Mouse (Mus musculus) embryonic facial prominence, embryonic 11.5 days (tissue): ENCODE measurements at regions not wholly inside any gene's neighbourhood (a gene's known extent, or its start where the extent isn't known, plus 50 kb on each side); places are given as distances from the start of the nearest gene placed in this dataset.
A peak's percentile ranks its signal among the peaks of the same experiment; 100 is the strongest.

ENCODE experiments used
- ATAC-seq: fragments of 200-750 bp; cut with Nextera tagmentation; replicated peaks from 2 replicates; pipeline ENCODE4 v1.8.0; 2017; ENCODE audit warnings: low read depth; ENCODE audit not compliant: insufficient number of reproducible peaks, low FRiP score, low TSS enrichment
- DNase-seq: peaks from one replicate; pipeline ENCODE4 v3.0.0-alpha.2; 2015; ENCODE audit warnings: low spot score
- H3K27ac ChIP-seq: fragments of 300-500 bp; sonication (generic); replicated peaks from 2 replicates; pipeline ENCODE4 v1.5.1; 2014; ENCODE audit warnings: mild to moderate bottlenecking, low read depth, low read length, control low read depth
- H3K27me3 ChIP-seq: fragments of 300-500 bp; sonication (generic); 2 replicates; pipeline ENCODE4 v1.6.1; 2014; ENCODE audit warnings: mild to moderate bottlenecking, low read length, moderate library complexity, mixed read lengths; ENCODE audit not compliant: control insufficient read depth, insufficient read depth
- H3K36me3 ChIP-seq: fragments of 300-500 bp; sonication (generic); replicated peaks from 2 replicates; pipeline ENCODE4 v1.6.1; 2014; ENCODE audit warnings: low read depth, mild to moderate bottlenecking, low read length, moderate library complexity, mixed read lengths; ENCODE audit not compliant: control insufficient read depth, insufficient read depth
- H3K4me1 ChIP-seq: fragments of 300-500 bp; sonication (generic); 2 replicates; pipeline ENCODE4 v1.6.1; 2014; ENCODE audit warnings: low read length, mixed read lengths; ENCODE audit not compliant: control insufficient read depth, insufficient read depth
- H3K4me2 ChIP-seq: fragments of 300-500 bp; sonication (generic); 2 replicates; pipeline ENCODE4 v1.6.1; 2014; ENCODE audit warnings: low read depth, mild to moderate bottlenecking, control low read depth, low read length, moderate library complexity
- H3K4me3 ChIP-seq: fragments of 300-500 bp; sonication (generic); 2 replicates; pipeline ENCODE4 v1.5.1; 2014; ENCODE audit warnings: low read depth, low read length, control low read depth
- H3K9ac ChIP-seq: fragments of 300-500 bp; sonication (generic); replicated peaks from 2 replicates; pipeline ENCODE4 v1.6.1; 2014; ENCODE audit warnings: mild to moderate bottlenecking, control low read depth, low read length
- H3K9me3 ChIP-seq: fragments of 300-500 bp; sonication (generic); replicated peaks from 2 replicates; pipeline ENCODE4 v1.6.1; 2016; ENCODE audit warnings: mild to moderate bottlenecking, low read length, inconsistent platforms, mixed read lengths; ENCODE audit not compliant: control insufficient read depth
- WGBS: fragments of 180-500 bp; shearing (Covaris S2); extraction: QIAGEN DNeasy Blood & Tissue Kit; methylation state at CpG from one replicate; pipeline ENCODE4 v1.1.7; 2014; 5-methylcytosine and 5-hydroxymethylcytosine counted together

DNA sequence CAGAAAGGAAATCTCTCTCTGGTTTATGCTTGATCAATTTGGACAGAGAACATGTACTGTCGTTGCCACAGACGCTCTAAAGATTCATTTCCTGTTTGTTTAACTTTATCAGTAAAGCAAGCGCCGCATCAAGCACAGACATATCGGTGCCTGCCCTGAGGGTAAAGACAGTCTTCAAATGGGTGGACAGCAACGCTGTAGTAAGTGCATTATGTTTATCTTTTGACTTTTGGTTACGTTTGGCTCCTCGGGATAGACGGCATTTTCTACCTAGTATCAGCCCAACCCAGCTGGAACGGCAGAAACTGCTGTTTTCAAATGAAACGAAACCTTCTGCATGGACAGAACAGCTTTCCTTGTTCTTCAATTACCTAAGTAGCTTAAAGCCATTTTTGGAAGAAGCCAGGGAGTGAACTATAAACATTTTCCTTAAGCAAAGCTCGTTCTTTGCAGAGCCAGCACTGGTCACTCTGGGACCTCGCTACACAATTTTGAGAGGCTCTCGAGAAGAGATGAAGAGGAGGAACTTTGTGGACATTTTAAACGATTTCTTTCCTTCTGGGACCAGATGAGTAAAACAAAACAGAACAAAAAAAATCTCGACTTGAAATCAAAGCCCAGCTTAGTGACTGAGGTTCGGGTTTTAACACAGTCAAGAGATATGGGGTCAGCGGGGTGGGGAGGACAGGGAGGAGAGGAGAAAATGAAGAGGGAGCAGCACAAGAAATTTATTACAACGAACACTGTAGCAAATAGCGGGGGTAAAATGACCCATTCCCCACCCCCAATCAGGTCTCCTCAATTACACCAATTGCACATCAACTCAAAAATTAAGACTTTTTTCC is 102.2 kb upstream of the Kitl start:
- DNase-seq (peak; percentile 38), ATAC-seq (no peak)
- H3K4me3 ChIP-seq: peak overlapping the region; percentile 21
- no peaks in the 10 kb centered on the region for H3K9me3 ChIP-seq
- no peaks in the 10 kb centered on the region for H3K4me1 ChIP-seq
- no peak overlapping the region for H3K27ac ChIP-seq
- peak overlapping the region; percentile 29; the same call in 1 of the 2 replicates for H3K9ac ChIP-seq
- no peaks in the 10 kb centered on the region for H3K36me3 ChIP-seq
- H3K4me2 ChIP-seq: peak overlapping the region; percentile 35
- H3K27me3 ChIP-seq: no peaks in the 10 kb centered on the region
- 23% methylated on average over 20 of the region's 20 CpGs for WGBS

DNA sequence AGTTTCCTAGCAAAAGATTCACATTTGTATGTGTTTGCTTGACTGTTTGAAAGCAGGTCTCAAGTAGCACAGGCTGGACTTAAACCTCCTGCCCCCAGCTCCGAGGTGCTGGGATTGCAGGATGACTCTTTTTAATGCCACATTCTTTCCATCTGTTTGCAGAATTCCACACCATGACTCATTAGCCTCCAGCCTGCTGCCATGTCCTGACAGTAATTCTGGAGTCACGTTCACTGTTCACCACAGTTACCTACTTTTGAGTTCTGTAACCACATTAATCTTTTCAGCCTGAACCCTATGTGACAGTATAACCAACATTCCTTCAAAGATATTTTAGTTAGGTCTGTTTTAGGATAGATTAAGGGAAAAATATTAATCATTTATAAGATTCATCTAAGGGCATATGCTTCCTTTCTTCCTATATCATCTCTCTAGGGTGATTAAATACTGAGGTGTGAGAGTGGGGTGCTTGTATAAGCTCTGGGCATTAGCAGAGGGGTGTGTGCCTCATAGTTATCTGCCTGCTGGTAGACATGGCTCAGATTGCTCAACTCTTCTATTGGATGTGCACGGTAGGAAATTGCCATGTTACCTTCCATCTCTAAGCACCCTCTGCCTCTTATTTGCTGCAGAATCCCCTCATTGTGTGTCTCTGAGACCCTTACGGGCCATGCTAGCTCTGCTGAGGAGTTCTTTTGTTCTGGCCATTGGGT is 105.3 kb upstream of the Kitl start:
- H3K9me3 ChIP-seq: no peaks in the 10 kb centered on the region
- ATAC-seq: no peak
- H3K4me2 ChIP-seq: no peak overlapping the region
- DNase-seq: no peak
- 70% methylated on average over 4 of the region's 4 CpGs for WGBS
- H3K36me3 ChIP-seq: no peaks in the 10 kb centered on the region
- no peaks in the 10 kb centered on the region for H3K4me1 ChIP-seq
- no peak overlapping the region for H3K27ac ChIP-seq
- H3K27me3 ChIP-seq: no peaks in the 10 kb centered on the region
- H3K9ac ChIP-seq: no peak overlapping the region
- H3K4me3 ChIP-seq: no peak overlapping the region

DNA sequence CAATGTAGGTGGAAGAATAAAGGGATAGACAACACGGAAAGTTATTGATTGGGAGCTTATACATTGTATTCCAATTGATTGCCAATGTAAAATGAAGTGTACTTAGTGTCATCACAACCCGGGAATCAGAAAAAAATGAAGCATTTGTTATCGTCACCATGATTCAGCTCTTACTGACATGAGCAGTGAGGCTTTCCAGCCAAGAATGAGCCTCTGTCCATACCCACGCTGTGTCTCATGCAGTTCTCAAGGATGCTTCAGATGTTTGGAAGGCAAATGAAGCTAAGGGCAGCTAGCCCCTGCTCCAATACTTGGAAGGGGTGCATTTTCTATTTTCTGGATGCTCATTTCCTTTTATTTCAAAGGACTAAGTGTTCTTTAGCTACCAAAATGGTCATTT is 107.4 kb upstream of the Kitl start:
- Histone ChIP-seq H3K4me1 (no peaks in the 10 kb centered on the region), H3K27me3 (no peaks in the 10 kb centered on the region), H3K9ac (no peak overlapping the region), H3K9me3 (no peaks in the 10 kb centered on the region), H3K36me3 (no peaks in the 10 kb centered on the region), H3K27ac (no peak overlapping the region), H3K4me3 (no peak overlapping the region), H3K4me2 (no peak overlapping the region)
- DNase-seq (no peak), ATAC-seq (no peak)
- 68% methylated on average over 4 of the region's 4 CpGs for WGBS

DNA sequence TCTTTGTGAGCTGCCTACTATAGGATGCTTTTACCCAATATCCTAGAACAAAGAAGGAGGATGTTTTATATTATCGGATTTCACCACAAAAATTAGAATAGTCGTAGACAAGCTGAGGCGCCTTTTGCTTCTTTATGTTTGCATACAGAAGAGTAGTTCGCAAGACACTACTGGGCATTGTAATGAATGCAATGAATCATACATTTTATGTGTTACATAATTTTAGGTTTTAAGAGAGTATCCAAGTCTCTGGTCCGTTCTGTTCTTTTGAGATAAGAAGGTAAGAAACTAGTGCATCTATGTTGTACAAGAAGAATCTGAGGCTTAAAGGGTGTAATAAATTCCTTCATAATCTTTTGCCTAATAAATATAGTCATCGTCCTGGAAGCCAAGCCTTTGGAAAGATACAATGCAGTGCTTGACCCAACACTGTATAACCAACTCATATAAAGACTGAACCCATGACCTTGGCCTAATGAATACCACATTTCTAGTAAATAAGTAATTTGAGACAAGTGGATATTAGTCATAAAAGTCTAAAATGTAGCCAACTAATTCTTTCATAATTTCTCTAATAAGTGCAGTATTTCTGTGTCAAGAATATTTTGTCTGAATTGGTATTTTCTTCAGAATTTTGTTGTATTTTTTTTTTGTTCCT is 108.5 kb upstream of the Kitl start:
- H3K9ac ChIP-seq: no peak overlapping the region
- ATAC-seq: no peak
- H3K4me1 ChIP-seq: no peaks in the 10 kb centered on the region
- H3K4me2 ChIP-seq: no peak overlapping the region
- no peaks in the 10 kb centered on the region for H3K27me3 ChIP-seq
- DNase-seq: no peak
- WGBS: 79% methylated on average over 6 of the region's 6 CpGs
- H3K36me3 ChIP-seq: no peaks in the 10 kb centered on the region
- no peak overlapping the region for H3K4me3 ChIP-seq
- H3K9me3 ChIP-seq: no peaks in the 10 kb centered on the region
- no peak overlapping the region for H3K27ac ChIP-seq

DNA sequence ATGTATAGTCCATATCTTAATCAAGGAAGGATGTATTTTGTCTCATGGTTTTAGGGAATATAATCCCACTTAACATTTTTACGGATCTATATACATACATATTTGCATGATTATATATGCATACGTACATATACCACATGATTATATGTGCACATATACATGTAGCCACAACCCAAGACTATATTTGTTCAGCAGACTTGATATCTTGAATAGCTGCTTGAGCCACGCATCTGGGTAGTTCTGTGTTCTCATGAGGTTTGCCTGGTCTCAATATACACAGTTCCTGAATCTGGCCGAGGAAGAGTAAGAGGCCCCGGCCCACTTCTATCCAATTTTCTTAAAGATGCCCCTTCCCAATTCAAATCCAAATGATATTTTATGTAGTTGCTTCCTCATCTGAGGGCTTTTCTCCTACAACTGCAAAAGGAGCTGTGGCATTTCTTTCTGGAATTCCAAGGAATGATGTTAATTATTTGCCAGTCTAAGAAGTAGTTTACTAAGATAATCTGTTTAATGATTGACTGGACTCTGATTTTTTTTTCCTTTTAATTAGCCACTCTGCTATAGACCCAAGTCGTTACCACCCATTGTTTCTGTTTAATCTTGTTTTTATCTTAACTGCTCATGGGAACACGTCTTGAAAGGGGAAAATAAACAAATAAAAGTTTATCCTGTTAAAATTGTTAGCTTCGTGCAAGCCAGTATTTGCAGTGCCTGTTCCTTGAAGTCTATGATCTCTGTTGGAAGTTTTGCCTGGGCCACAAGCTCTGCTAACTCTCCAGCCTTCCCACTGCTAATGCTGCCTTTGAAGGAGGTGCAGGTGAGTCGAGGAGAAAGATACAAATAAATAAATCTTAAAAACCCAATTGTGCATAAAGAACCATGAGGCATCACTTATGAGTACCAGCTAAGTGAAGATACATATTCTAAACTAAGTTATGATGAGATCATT is 112.9 kb upstream of the Kitl start:
- ATAC-seq (no peak), DNase-seq (no peak)
- WGBS: 70% methylated on average over 9 of the region's 9 CpGs
- Histone ChIP-seq H3K27ac (no peak overlapping the region), H3K9me3 (no peaks in the 10 kb centered on the region), H3K36me3 (no peaks in the 10 kb centered on the region), H3K4me1 (no peaks in the 10 kb centered on the region), H3K27me3 (no peaks in the 10 kb centered on the region), H3K9ac (no peak overlapping the region), H3K4me3 (no peak overlapping the region), H3K4me2 (no peak overlapping the region)

DNA sequence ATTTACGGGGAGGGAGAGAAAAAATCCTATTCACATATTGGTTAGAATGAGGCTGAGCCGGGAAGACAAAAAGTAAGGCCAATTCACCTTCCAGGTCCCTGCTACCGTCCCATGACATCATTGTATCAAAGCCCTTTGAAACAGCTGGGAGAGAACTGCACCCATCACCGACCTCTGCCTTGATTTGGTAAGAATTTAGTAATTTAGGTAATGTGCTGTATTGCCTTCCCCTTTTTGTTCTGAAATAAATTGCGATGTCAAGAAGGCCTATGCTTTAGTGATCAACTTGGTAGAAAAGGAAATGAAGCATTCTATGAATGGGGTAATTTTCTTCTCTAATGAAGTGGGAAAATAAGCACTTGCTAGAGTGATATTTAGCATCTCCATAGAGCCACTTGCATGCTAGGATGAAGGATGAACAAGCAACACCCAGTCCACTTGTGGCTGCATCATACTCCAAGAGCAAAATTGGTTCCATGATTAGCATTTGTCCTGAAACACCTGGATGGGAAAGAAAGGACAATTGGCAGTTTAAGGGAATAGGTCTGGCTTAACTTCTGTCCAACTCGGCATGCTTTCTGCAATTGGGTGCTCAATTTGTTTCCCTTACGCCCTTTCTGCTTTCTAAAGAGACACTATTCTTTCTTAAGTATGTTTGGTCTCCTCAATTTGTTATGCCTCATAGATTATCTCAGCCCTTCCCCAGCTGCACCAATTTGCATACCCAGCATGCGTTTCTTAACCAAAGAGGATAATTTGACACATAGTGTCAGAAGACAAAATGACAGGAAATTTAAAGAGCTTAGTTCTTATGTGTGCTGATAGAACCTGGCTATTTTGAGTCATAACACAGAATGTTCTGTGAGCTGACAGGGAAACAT is 114.2 kb upstream of the Kitl start:
- Histone ChIP-seq H3K9me3 (no peaks in the 10 kb centered on the region), H3K4me2 (no peak overlapping the region), H3K9ac (no peak overlapping the region), H3K4me1 (no peaks in the 10 kb centered on the region), H3K27ac (no peak overlapping the region), H3K4me3 (no peak overlapping the region), H3K27me3 (no peaks in the 10 kb centered on the region), H3K36me3 (no peaks in the 10 kb centered on the region)
- WGBS: 80% methylated on average over 8 of the region's 8 CpGs
- ATAC-seq (no peak), DNase-seq (no peak)

DNA sequence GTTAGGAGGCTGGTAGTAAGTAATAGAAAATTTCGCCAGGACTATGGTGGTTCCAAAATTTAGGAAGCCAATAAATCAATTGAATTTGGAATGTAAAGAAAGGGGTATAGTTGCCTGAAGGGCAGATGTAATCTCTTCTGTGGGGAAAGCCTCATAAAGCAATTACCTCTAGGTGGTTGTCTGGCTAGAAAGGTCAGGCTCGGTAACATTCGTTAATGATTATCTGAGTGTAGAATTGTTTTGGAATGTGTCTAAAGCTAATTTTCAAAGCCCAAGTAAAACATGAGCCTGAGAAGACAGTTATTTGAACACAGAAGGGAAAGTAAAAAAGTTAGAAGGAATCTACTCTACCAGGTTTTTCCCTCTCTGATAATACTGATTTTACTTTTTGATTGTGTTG is 121.4 kb upstream of the Kitl start:
- DNase-seq: peak; percentile 42
- no peaks in the 10 kb centered on the region for H3K36me3 ChIP-seq
- H3K4me1 ChIP-seq: no peaks in the 10 kb centered on the region
- H3K27ac ChIP-seq: no peak overlapping the region
- no peak overlapping the region for H3K9ac ChIP-seq
- 23% methylated on average over 3 of the region's 3 CpGs for WGBS
- ATAC-seq: no peak
- no peaks in the 10 kb centered on the region for H3K9me3 ChIP-seq
- no peak overlapping the region for H3K4me2 ChIP-seq
- no peaks in the 10 kb centered on the region for H3K27me3 ChIP-seq
- no peak overlapping the region for H3K4me3 ChIP-seq
